Mouse (Mus musculus): Measurements from ENCODE around the gene Tpsg1. TPM values are rescaled to one million over a fixed set of nuclear protein-coding genes. Genes with fewer than 3 reads are reported as not detected.

Tpsg1 gene
- polyA plus RNA-seq, 1 experiment: not detected

GRCm38 (mm10) chr17:25405224-25405895 is 36.3 kb downstream of the Tpsg1 start:
- Histone ChIP-seq H3K4me3 (ENCODE audit: insufficient read depth, low read length) (no peak overlapping the region), H3K4me1 (ENCODE audit: control insufficient read depth, insufficient read depth, low read length) (no peaks in the 10 kb centered on the region), H3K27ac (ENCODE audit: insufficient read depth, low read depth, low read length) (no peak overlapping the region)
- TF ChIP-seq CTCF (IDR thresholded peaks at IDR 0.05; ENCODE audit: low read depth, low read length): no peak
- no peak for TF ChIP-seq POLR2A (IDR thresholded peaks at IDR 0.05; ENCODE audit: borderline replicate concordance, low read depth, low read length)

GRCm38 (mm10) chr17:25406011-25406441 is 37.0 kb downstream of the Tpsg1 start:
- H3K4me3 ChIP-seq (ENCODE audit: insufficient read depth, low read length): no peak overlapping the region
- no peak overlapping the region for H3K27ac ChIP-seq (ENCODE audit: insufficient read depth, low read depth, low read length)
- TF ChIP-seq POLR2A (IDR thresholded peaks at IDR 0.05; ENCODE audit: borderline replicate concordance, low read depth, low read length) (no peak), CTCF (IDR thresholded peaks at IDR 0.05; ENCODE audit: low read depth, low read length) (no peak)
- no peaks in the 10 kb centered on the region for H3K4me1 ChIP-seq (ENCODE audit: control insufficient read depth, insufficient read depth, low read length)

- no peaks in the 10 kb centered on the region for H3K4me1 ChIP-seq (ENCODE audit: control insufficient read depth, insufficient read depth, low read length)
- no peak overlapping the region for H3K4me3 ChIP-seq (ENCODE audit: insufficient read depth, low read length)
- H3K27ac ChIP-seq (ENCODE audit: insufficient read depth, low read depth, low read length): no peak overlapping the region
- no peak for TF ChIP-seq POLR2A (IDR thresholded peaks at IDR 0.05; ENCODE audit: borderline replicate concordance, low read depth, low read length)
- no peak for TF ChIP-seq CTCF (IDR thresholded peaks at IDR 0.05; ENCODE audit: low read depth, low read length)
Observed at GRCm38 (mm10) chr17:25407352-25407751, 38.3 kb downstream of the Tpsg1 start.

GRCm38 (mm10) chr17:25408302-25408999 is 39.4 kb downstream of the Tpsg1 start:
- no peak overlapping the region for H3K4me3 ChIP-seq (ENCODE audit: insufficient read depth, low read length)
- no peak overlapping the region for H3K27ac ChIP-seq (ENCODE audit: insufficient read depth, low read depth, low read length)
- no peaks in the 10 kb centered on the region for H3K4me1 ChIP-seq (ENCODE audit: control insufficient read depth, insufficient read depth, low read length)
- no peak for TF ChIP-seq POLR2A (IDR thresholded peaks at IDR 0.05; ENCODE audit: borderline replicate concordance, low read depth, low read length)
- no peak for TF ChIP-seq CTCF (IDR thresholded peaks at IDR 0.05; ENCODE audit: low read depth, low read length)

- H3K4me1 ChIP-seq (ENCODE audit: control insufficient read depth, insufficient read depth, low read length): no peaks in the 10 kb centered on the region
- TF ChIP-seq CTCF (IDR thresholded peaks at IDR 0.05; ENCODE audit: low read depth, low read length): no peak
- TF ChIP-seq POLR2A (IDR thresholded peaks at IDR 0.05; ENCODE audit: borderline replicate concordance, low read depth, low read length): no peak
- no peak overlapping the region for H3K27ac ChIP-seq (ENCODE audit: insufficient read depth, low read depth, low read length)
- no peak overlapping the region for H3K4me3 ChIP-seq (ENCODE audit: insufficient read depth, low read length)
Observed at GRCm38 (mm10) chr17:25409621-25410020, 40.5 kb downstream of the Tpsg1 start.

GRCm38 (mm10) chr17:25410180-25410579 is 41.1 kb downstream of the Tpsg1 start:
- H3K4me1 ChIP-seq (ENCODE audit: control insufficient read depth, insufficient read depth, low read length): no peaks in the 10 kb centered on the region
- H3K4me3 ChIP-seq (ENCODE audit: insufficient read depth, low read length): no peak overlapping the region
- TF ChIP-seq POLR2A (IDR thresholded peaks at IDR 0.05; ENCODE audit: borderline replicate concordance, low read depth, low read length): no peak
- TF ChIP-seq CTCF (IDR thresholded peaks at IDR 0.05; ENCODE audit: low read depth, low read length): no peak
- H3K27ac ChIP-seq (ENCODE audit: insufficient read depth, low read depth, low read length): no peak overlapping the region

GRCm38 (mm10) chr17:25410786-25411185 is 41.7 kb downstream of the Tpsg1 start:
- TF ChIP-seq POLR2A (IDR thresholded peaks at IDR 0.05; ENCODE audit: borderline replicate concordance, low read depth, low read length): no peak
- TF ChIP-seq CTCF (IDR thresholded peaks at IDR 0.05; ENCODE audit: low read depth, low read length): no peak
- H3K4me3 ChIP-seq (ENCODE audit: insufficient read depth, low read length): no peak overlapping the region
- no peak overlapping the region for H3K27ac ChIP-seq (ENCODE audit: insufficient read depth, low read depth, low read length)

GRCm38 (mm10) chr17:25411251-25411650 is 42.2 kb downstream of the Tpsg1 start:
- no peak overlapping the region for H3K27ac ChIP-seq (ENCODE audit: insufficient read depth, low read depth, low read length)
- no peaks in the 10 kb centered on the region for H3K4me1 ChIP-seq (ENCODE audit: control insufficient read depth, insufficient read depth, low read length)
- H3K4me3 ChIP-seq (ENCODE audit: insufficient read depth, low read length): no peak overlapping the region
- no peak for TF ChIP-seq CTCF (IDR thresholded peaks at IDR 0.05; ENCODE audit: low read depth, low read length)
- no peak for TF ChIP-seq POLR2A (IDR thresholded peaks at IDR 0.05; ENCODE audit: borderline replicate concordance, low read depth, low read length)

More at GRCm38 (mm10) chr17:25410786-25411185, 41.7 kb downstream of the Tpsg1 start:
- H3K4me1 ChIP-seq (ENCODE audit: control insufficient read depth, insufficient read depth, low read length): no peaks in the 10 kb centered on the region

GRCm38 (mm10) chr17:25414209-25414608 is 45.1 kb downstream of the Tpsg1 start:
- Histone ChIP-seq H3K27ac (ENCODE audit: insufficient read depth, low read depth, low read length) (no peak overlapping the region), H3K4me3 (ENCODE audit: insufficient read depth, low read length) (no peak overlapping the region), H3K4me1 (ENCODE audit: control insufficient read depth, insufficient read depth, low read length) (no peaks in the 10 kb centered on the region)
- no peak for TF ChIP-seq CTCF (IDR thresholded peaks at IDR 0.05; ENCODE audit: low read depth, low read length)
- no peak for TF ChIP-seq POLR2A (IDR thresholded peaks at IDR 0.05; ENCODE audit: borderline replicate concordance, low read depth, low read length)

GRCm38 (mm10) chr17:25414917-25415316 is 45.8 kb downstream of the Tpsg1 start:
- Histone ChIP-seq H3K27ac (ENCODE audit: insufficient read depth, low read depth, low read length) (no peak overlapping the region), H3K4me1 (ENCODE audit: control insufficient read depth, insufficient read depth, low read length) (no peaks in the 10 kb centered on the region), H3K4me3 (ENCODE audit: insufficient read depth, low read length) (no peak overlapping the region)
- TF ChIP-seq CTCF (IDR thresholded peaks at IDR 0.05; ENCODE audit: low read depth, low read length) (no peak), POLR2A (IDR thresholded peaks at IDR 0.05; ENCODE audit: borderline replicate concordance, low read depth, low read length) (no peak)
